Mouse (Mus musculus): ENCODE data around the gene Ptpn20. TPM values are rescaled to one million over a fixed set of nuclear protein-coding genes. Genes with fewer than 3 reads are reported as not detected.

Ptpn20 gene
- polyA plus RNA-seq (2012; rRNA removed) = 0.08 and 0.10 TPM in 2 replicates

- 73% methylated on average over 14 of the region's 14 CpGs for WGBS
- no peak within 1 kb of the TSS for H3K4me3 ChIP-seq (replicated peaks; ENCODE audit: insufficient read depth, low read depth, low read length)
- DNase-seq = no peak
- no peaks in the 10 kb centered on the region for H3K27me3 ChIP-seq (ENCODE audit: control insufficient read depth, insufficient read depth, low read length)
- H3K27ac ChIP-seq (ENCODE audit: insufficient read depth, low read length) = no peak within 1 kb of the TSS
- no peak for TF ChIP-seq POLR2A (IDR thresholded peaks at IDR 0.05; ENCODE audit: borderline replicate concordance, insufficient read depth, low read length)
- no peak for TF ChIP-seq CTCF (IDR thresholded peaks at IDR 0.05; ENCODE audit: borderline replicate concordance, insufficient read depth, low read depth, low read length)
- no peaks in the 10 kb centered on the region for H3K4me1 ChIP-seq (ENCODE audit: control insufficient read depth, insufficient read depth, low read length)
Observed at GRCm38 (mm10) chr14:33588951-33589350, at the start of gene Ptpn20. TSS of gene Ptpn20 (plus strand) at chr14:33589207.

DNA sequence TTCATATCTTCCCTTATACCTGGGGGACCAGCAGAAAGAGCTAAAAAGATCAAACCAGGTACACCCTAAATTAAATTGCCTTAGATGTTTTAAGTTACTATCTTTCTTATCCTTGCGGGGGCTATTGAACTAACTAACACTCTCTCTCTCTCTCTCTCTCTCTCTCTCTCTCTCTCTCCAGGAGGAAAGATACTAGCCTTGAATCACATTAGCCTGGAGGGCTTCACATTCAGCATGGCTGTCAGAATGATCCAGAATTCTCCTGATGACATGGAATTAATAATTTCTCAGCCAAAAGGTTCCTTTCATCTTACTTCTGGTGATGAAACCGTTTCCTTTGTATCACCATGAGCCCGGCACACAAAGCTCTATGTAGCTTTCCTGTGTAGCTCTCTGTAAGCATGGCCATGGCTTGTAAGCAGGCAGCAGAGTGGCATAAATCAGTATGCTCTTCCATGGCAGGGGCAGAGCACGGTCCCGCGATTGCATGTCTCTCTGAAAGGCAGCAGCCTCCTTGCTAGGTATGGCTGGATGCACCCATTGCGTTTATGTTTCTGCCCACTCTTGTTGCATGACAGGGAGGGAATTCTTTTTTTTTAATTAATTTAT lies 49.3 kb upstream of the Ptpn20 start:
- WGBS = 80% methylated on average over 7 of the region's 7 CpGs
- H3K27me3 ChIP-seq (ENCODE audit: control insufficient read depth, insufficient read depth, low read length) = no peaks in the 10 kb centered on the region
- no peak for DNase-seq
- no peak overlapping the region for H3K4me3 ChIP-seq (replicated peaks; ENCODE audit: insufficient read depth, low read depth, low read length)
- TF ChIP-seq CTCF (IDR thresholded peaks at IDR 0.05; ENCODE audit: borderline replicate concordance, insufficient read depth, low read depth, low read length) (no peak), POLR2A (IDR thresholded peaks at IDR 0.05; ENCODE audit: borderline replicate concordance, insufficient read depth, low read length) (no peak)
- H3K4me1 ChIP-seq (ENCODE audit: control insufficient read depth, insufficient read depth, low read length) = no peaks in the 10 kb centered on the region
- H3K27ac ChIP-seq (ENCODE audit: insufficient read depth, low read length) = no peak overlapping the region

DNA sequence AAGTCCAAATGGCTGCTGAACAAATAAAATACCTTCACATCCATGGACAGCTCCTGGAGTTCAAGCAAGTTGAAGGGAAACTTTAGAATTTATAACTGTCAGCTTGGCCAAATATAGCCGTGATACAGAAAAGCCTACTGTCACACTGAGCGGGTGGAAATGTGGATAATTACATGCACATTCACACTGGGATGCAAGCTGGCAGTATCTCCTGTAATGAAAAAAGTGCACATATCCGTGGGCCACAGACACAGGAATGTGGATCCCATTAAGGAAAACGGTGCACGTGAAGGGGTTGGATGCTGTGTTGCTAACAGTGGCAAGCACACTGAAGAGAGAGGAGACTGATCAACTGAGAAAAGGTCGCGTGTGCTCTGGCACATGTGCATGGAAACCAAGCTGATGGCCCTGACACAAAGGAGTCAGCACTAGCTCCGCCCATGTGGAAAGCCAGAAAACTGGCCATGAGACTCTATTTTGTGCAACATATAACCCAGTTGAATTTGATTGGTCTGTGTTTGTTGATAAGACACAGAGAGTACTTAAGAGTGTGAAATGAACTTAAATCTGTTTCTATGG lies 43.4 kb upstream of the Ptpn20 start:
- no peak overlapping the region for H3K27ac ChIP-seq (ENCODE audit: insufficient read depth, low read length)
- H3K27me3 ChIP-seq (ENCODE audit: control insufficient read depth, insufficient read depth, low read length) = no peaks in the 10 kb centered on the region
- no peak overlapping the region for H3K4me3 ChIP-seq (replicated peaks; ENCODE audit: insufficient read depth, low read depth, low read length)
- H3K4me1 ChIP-seq (ENCODE audit: control insufficient read depth, insufficient read depth, low read length) = peaks cover 23% of the 10 kb centered on the region
- WGBS = 40% methylated on average over 8 of the region's 8 CpGs
- DNase-seq = no peak
- TF ChIP-seq CTCF (IDR thresholded peaks at IDR 0.05; ENCODE audit: borderline replicate concordance, insufficient read depth, low read depth, low read length) = no peak
- TF ChIP-seq POLR2A (IDR thresholded peaks at IDR 0.05; ENCODE audit: borderline replicate concordance, insufficient read depth, low read length) = no peak

DNA sequence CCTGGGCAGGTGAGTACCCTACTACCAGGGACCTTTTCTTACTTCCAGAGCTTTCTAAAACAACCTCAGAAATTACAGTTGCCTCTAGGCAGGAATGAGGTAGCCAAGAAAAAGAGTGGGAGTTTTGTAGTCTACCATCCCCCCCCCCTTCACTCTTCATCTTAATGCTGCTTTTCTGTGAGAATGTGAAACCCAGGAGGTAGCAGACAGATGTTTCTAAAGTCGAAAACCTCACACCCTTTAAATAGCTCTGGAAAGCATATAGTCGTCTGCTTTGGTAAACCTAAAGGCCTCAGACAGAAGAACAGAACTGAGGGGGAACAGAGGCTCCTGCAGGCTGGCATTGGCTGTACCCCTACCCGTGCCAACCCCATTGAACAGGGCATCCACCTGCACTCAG lies 40.4 kb upstream of the Ptpn20 start:
- WGBS = 81% methylated on average over 3 of the region's 3 CpGs
- H3K27ac ChIP-seq (ENCODE audit: insufficient read depth, low read length) = no peak overlapping the region

DNA sequence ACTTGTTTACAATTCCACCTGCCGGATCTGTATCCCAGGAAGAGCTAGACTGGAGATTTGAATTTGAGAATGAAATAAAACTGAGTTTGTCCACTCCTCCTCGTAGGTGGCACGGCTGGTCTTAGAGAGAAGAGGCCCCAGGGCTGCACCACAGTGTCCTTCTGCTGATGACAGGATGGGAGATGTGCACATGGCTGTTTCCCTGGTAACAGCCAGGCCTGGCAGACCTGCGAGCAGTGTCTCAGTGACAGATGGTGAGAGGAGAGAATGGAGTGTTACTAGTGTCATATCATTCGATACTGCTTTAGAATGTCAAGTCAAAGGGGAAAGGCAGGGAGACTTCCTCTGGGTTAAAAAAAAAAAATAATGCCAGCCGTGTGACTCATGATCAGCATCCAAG lies 39.2 kb upstream of the Ptpn20 start:
- H3K4me3 ChIP-seq (replicated peaks; ENCODE audit: insufficient read depth, low read depth, low read length) = no peak overlapping the region
- H3K4me1 ChIP-seq (ENCODE audit: control insufficient read depth, insufficient read depth, low read length) = peaks cover 23% of the 10 kb centered on the region
- no peaks in the 10 kb centered on the region for H3K27me3 ChIP-seq (ENCODE audit: control insufficient read depth, insufficient read depth, low read length)
- WGBS = 10% methylated on average over 6 of the region's 6 CpGs
- TF ChIP-seq POLR2A (IDR thresholded peaks at IDR 0.05; ENCODE audit: borderline replicate concordance, insufficient read depth, low read length) = no peak
- TF ChIP-seq CTCF (IDR thresholded peaks at IDR 0.05; ENCODE audit: borderline replicate concordance, insufficient read depth, low read depth, low read length) = no peak
- H3K27ac ChIP-seq (ENCODE audit: insufficient read depth, low read length) = no peak overlapping the region
- DNase-seq = peak; percentile 64 to 84

More for the DNA sequence above, 40.4 kb upstream of the Ptpn20 start:
- no peak overlapping the region for H3K4me3 ChIP-seq (replicated peaks; ENCODE audit: insufficient read depth, low read depth, low read length)
- peaks cover 23% of the 10 kb centered on the region for H3K4me1 ChIP-seq (ENCODE audit: control insufficient read depth, insufficient read depth, low read length)
- H3K27me3 ChIP-seq (ENCODE audit: control insufficient read depth, insufficient read depth, low read length) = no peaks in the 10 kb centered on the region
- TF ChIP-seq POLR2A (IDR thresholded peaks at IDR 0.05; ENCODE audit: borderline replicate concordance, insufficient read depth, low read length) = no peak
- TF ChIP-seq CTCF (IDR thresholded peaks at IDR 0.05; ENCODE audit: borderline replicate concordance, insufficient read depth, low read depth, low read length) = no peak
- DNase-seq = no peak

- H3K27ac ChIP-seq (ENCODE audit: insufficient read depth, low read length) = no peak overlapping the region
Observed at GRCm38 (mm10) chr14:33570737-33571136, 18.3 kb upstream of the Ptpn20 start.

GRCm38 (mm10) chr14:33573643-33574042 lies 15.4 kb upstream of the Ptpn20 start:
- DNase-seq = no peak
- Histone ChIP-seq H3K4me3 (replicated peaks; ENCODE audit: insufficient read depth, low read depth, low read length) (no peak overlapping the region), H3K4me1 (ENCODE audit: control insufficient read depth, insufficient read depth, low read length) (no peaks in the 10 kb centered on the region), H3K27ac (ENCODE audit: insufficient read depth, low read length) (no peak overlapping the region), H3K27me3 (ENCODE audit: control insufficient read depth, insufficient read depth, low read length) (no peaks in the 10 kb centered on the region)
- no peak for TF ChIP-seq POLR2A (IDR thresholded peaks at IDR 0.05; ENCODE audit: borderline replicate concordance, insufficient read depth, low read length)
- no peak for TF ChIP-seq CTCF (IDR thresholded peaks at IDR 0.05; ENCODE audit: borderline replicate concordance, insufficient read depth, low read depth, low read length)
- 78% methylated on average over 3 of the region's 3 CpGs for WGBS

More at GRCm38 (mm10) chr14:33570737-33571136, 18.3 kb upstream of the Ptpn20 start:
- no peak overlapping the region for H3K4me3 ChIP-seq (replicated peaks; ENCODE audit: insufficient read depth, low read depth, low read length)
- no peak for DNase-seq
- no peaks in the 10 kb centered on the region for H3K27me3 ChIP-seq (ENCODE audit: control insufficient read depth, insufficient read depth, low read length)
- no peak for TF ChIP-seq POLR2A (IDR thresholded peaks at IDR 0.05; ENCODE audit: borderline replicate concordance, insufficient read depth, low read length)
- no peak for TF ChIP-seq CTCF (IDR thresholded peaks at IDR 0.05; ENCODE audit: borderline replicate concordance, insufficient read depth, low read depth, low read length)
- no peaks in the 10 kb centered on the region for H3K4me1 ChIP-seq (ENCODE audit: control insufficient read depth, insufficient read depth, low read length)
- 55% methylated on average over 6 of the region's 6 CpGs for WGBS
